Mouse (Mus musculus) limb, embryonic 12.5 days (tissue): ENCODE measurements at regions not wholly inside any gene's neighbourhood (a gene's known extent, or its start where the extent isn't known, plus 50 kb on each side); places are given as distances from the start of the nearest gene placed in this dataset.

Experiments
- ATAC-seq: fragments of 200-750 bp; cut with Nextera tagmentation; 2 replicates; pipeline ENCODE4 v1.8.0; 2017; ENCODE audit warnings: low read depth, moderate TSS enrichment; ENCODE audit not compliant: insufficient number of reproducible peaks, insufficient read depth, low FRiP score, low TSS enrichment
- H3K27ac ChIP-seq: fragments of 300-500 bp; sonication (generic); 2 replicates; pipeline ENCODE4 v1.5.1; 2016; ENCODE audit warnings: mild to moderate bottlenecking, moderate library complexity
- H3K27me3 ChIP-seq: fragments of 300-500 bp; sonication (generic); 2 replicates; pipeline ENCODE4 v1.6.1; 2016; ENCODE audit warnings: mild to moderate bottlenecking, moderate library complexity
- H3K36me3 ChIP-seq: fragments of 300-500 bp; sonication (generic); 2 replicates; pipeline ENCODE4 v1.6.1; 2016; ENCODE audit warnings: mild to moderate bottlenecking, moderate library complexity
- H3K4me1 ChIP-seq: fragments of 300-500 bp; sonication (generic); replicated peaks from 2 replicates; pipeline ENCODE4 v1.6.1; 2016
- H3K4me2 ChIP-seq: fragments of 300-500 bp; sonication (generic); 2 replicates; pipeline ENCODE4 v1.6.1; 2016; ENCODE audit warnings: mild to moderate bottlenecking, moderate library complexity
- H3K4me3 ChIP-seq: fragments of 300-500 bp; sonication (generic); replicated peaks from 2 replicates; pipeline ENCODE4 v1.5.1; 2016; ENCODE audit warnings: mild to moderate bottlenecking
- H3K9ac ChIP-seq: fragments of 300-500 bp; sonication (generic); replicated peaks from 2 replicates; pipeline ENCODE4 v1.6.1; 2016; ENCODE audit warnings: mild to moderate bottlenecking, moderate library complexity
- H3K9me3 ChIP-seq: fragments of 300-500 bp; sonication (generic); 2 replicates; pipeline ENCODE4 v1.6.1; 2016; ENCODE audit warnings: mild to moderate bottlenecking, moderate library complexity
- WGBS: fragments of 180-500 bp; shearing (Covaris S2); methylation state at CpG from one replicate; pipeline ENCODE4 v1.1.7; 2016; 5-methylcytosine and 5-hydroxymethylcytosine counted together

DNA sequence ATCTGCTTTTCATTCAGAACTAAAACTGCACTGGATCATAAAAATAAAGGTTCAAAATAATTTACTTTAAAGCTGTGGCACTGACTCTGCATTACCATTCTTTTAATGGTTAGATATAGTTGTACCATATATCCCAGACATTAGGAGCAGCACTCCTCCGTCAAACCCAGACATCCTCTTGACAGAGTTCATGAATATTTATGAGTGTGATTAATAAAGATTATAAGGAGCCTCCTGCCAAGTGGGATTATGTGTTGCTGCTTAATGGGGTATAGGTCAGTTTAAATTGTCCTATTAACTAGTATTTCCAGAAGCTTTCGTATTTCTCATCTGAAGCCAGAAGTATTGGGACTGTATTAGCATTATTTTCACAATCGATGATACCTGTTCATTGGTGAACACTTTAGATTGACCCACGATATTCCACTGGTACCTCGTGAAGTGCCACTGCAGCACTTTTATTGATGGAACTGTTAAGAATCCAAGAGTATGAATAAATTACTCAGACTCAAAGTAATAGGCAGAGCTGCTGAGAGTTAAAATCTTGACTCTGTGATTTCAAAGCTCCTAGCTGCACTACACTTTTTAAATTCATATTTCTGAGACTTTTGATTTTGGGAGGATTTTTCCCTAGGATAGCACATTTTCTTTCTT, 2983.8 kb upstream of the Lrrc6 start:
- H3K9me3 ChIP-seq = no peaks in the 10 kb centered on the region
- H3K27ac ChIP-seq = no peak overlapping the region
- H3K4me3 ChIP-seq = no peak overlapping the region
- H3K27me3 ChIP-seq = no peaks in the 10 kb centered on the region
- H3K36me3 ChIP-seq = no peaks in the 10 kb centered on the region
- no peak overlapping the region for H3K9ac ChIP-seq
- ATAC-seq = no peak
- 69% methylated on average over 5 of the region's 5 CpGs for WGBS
- no peaks in the 10 kb centered on the region for H3K4me1 ChIP-seq
- no peak overlapping the region for H3K4me2 ChIP-seq

DNA sequence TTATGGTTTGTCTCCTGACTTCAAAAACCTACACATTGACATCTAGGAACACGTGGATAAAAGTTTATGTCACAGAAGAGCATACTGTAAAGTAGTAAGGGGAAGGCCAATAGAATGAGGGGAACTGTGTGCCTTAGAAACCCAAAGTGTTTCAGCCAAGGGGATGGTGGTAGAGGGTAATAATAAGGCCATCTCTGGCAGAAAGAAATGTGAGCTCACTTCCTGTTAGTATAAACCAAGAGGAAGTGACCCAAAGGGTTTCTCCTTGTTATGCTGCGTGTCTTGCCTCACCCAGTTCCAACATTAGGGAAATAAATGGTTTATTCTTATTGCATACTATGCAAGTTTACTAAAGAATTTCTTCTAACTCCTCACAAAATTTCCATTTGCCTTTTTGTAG, 2982.4 kb upstream of the Lrrc6 start:
- no peak for ATAC-seq
- H3K9me3 ChIP-seq = no peaks in the 10 kb centered on the region
- no peak overlapping the region for H3K4me3 ChIP-seq
- H3K4me2 ChIP-seq = no peak overlapping the region
- H3K9ac ChIP-seq = no peak overlapping the region
- H3K4me1 ChIP-seq = no peaks in the 10 kb centered on the region
- 64% methylated on average over 2 of the region's 2 CpGs for WGBS
- H3K27me3 ChIP-seq = no peaks in the 10 kb centered on the region
- no peaks in the 10 kb centered on the region for H3K36me3 ChIP-seq
- no peak overlapping the region for H3K27ac ChIP-seq

DNA sequence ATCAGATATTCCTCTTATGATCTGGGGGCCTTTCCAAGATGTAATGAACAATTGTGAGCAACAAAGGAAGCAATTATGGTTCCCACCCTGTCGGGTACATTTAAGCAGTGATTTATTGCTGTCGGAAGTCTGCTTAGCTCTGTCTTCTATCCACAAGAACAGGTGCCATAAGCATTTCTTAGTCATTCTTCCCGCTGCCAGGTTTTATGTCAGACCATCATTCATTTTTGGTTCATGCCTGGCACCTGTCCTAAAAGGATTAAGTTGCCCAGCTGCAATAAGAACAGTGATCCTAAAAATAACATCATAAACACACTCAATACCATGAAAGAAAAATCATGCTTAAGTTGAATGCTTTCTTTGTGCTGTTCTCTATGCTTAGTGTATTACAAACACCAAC, 2980.4 kb upstream of the Lrrc6 start:
- no peak overlapping the region for H3K9ac ChIP-seq
- no peak overlapping the region for H3K4me2 ChIP-seq
- H3K4me3 ChIP-seq = no peak overlapping the region
- 57% methylated on average over 3 of the region's 3 CpGs for WGBS
- H3K27ac ChIP-seq = no peak overlapping the region
- H3K9me3 ChIP-seq = no peaks in the 10 kb centered on the region
- no peaks in the 10 kb centered on the region for H3K4me1 ChIP-seq
- ATAC-seq = peak; percentile 47; the same call in 1 of the 2 replicates
- H3K36me3 ChIP-seq = no peaks in the 10 kb centered on the region
- no peaks in the 10 kb centered on the region for H3K27me3 ChIP-seq

DNA sequence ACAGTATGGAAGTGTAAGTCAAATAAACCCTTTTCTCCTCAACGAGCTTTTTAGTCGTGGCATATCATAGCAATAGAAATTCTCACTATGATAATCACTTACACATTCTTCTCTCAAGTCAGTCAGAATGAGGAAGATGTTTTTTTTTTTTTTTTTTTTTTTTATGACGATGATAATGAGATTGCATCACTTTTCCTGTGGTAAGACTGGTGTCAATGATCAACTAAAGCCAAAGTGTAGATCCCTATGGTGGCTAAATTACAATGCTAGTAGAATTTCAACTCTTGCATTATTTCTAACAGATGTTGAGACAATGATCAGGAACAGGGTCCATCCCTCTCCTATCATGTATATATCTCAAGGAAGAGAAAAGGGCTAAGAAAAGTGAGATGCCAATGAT, 2976.3 kb upstream of the Lrrc6 start:
- no peak overlapping the region for H3K4me3 ChIP-seq
- no peak overlapping the region for H3K9ac ChIP-seq
- H3K9me3 ChIP-seq = no peaks in the 10 kb centered on the region
- no peaks in the 10 kb centered on the region for H3K36me3 ChIP-seq
- no peak overlapping the region for H3K27ac ChIP-seq
- no peak for ATAC-seq
- H3K27me3 ChIP-seq = no peaks in the 10 kb centered on the region
- H3K4me1 ChIP-seq = no peaks in the 10 kb centered on the region
- WGBS = 72% methylated on average over 3 of the region's 3 CpGs
- H3K4me2 ChIP-seq = no peak overlapping the region

DNA sequence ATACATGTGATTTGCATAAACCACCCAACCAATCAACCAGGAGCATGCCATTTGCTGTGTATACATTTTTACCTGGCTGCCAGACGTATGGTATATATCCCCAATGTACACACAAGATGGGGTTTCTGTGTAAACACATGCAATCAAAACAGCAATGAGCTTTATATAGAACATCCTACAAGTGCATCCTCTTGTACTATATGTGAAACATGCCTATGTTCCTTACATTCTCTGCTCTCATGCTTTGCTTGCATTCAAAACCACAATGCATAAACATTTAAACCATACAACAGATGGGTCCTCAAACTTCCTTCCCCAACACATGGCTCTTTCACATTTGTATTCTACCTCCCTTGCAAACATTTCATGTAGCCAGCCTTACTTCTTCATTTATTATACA, 2968.9 kb upstream of the Lrrc6 start:
- Histone ChIP-seq H3K27me3 (no peaks in the 10 kb centered on the region), H3K9ac (no peak overlapping the region), H3K9me3 (no peaks in the 10 kb centered on the region), H3K4me1 (no peaks in the 10 kb centered on the region), H3K36me3 (no peaks in the 10 kb centered on the region), H3K4me2 (no peak overlapping the region), H3K4me3 (no peak overlapping the region), H3K27ac (no peak overlapping the region)
- no peak for ATAC-seq
- 76% methylated on average over 1 of the region's 1 CpGs for WGBS

DNA sequence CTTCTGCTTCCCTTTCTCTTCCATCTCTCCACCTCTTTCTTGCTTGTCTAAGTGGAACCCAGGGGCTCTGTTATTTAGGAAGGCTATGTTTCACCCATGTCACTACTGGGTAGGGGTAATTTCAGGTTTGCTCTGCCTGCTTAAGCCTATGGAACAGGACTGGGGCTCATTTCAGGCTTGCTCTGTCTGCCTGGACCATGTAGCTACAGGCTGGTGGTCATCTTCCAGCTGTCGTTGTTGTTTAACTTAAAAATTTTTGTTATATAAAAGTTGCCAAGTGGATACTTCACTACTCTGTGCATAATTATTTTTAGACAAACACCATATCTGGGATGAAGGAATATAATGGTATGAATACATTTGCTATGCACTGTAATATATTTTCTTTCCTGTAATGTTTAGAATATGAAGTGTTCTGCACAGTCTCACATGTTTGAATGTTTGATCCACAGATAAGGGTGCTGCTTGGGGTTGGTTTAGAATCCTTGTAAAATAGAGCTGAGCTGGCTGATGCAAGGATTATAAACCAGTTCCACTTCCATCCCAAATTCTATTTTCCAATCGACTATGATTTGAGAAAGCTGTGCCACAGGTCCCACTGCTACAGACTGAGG, 2960.0 kb upstream of the Lrrc6 start:
- Histone ChIP-seq H3K4me2 (no peak overlapping the region), H3K36me3 (no peaks in the 10 kb centered on the region), H3K9ac (no peak overlapping the region), H3K27ac (no peak overlapping the region), H3K4me1 (no peaks in the 10 kb centered on the region), H3K9me3 (no peaks in the 10 kb centered on the region), H3K4me3 (no peak overlapping the region), H3K27me3 (no peaks in the 10 kb centered on the region)
- ATAC-seq = no peak
- 88% methylated on average over 2 of the region's 2 CpGs for WGBS

DNA sequence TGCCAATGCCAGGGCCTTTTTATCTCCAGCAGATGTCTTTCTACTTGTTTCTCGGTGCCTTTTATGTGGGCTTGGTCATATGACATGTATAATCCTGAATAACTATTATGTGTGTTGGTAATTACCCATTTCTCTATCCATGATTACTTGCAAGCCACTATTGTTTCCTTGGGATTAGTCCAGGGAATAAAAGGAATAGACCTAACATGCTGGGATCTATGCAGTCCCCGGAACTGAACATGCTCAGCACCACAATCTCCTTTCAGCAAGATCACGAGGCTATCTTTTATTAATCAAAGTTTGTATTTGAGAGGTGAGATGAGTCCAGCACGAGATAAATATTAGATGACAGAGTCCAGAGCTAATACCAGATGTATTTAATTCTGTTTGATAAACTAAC, 2956.8 kb upstream of the Lrrc6 start:
- Histone ChIP-seq H3K27me3 (no peaks in the 10 kb centered on the region), H3K36me3 (no peaks in the 10 kb centered on the region), H3K4me3 (no peak overlapping the region), H3K4me2 (no peak overlapping the region), H3K27ac (no peak overlapping the region), H3K4me1 (no peaks in the 10 kb centered on the region), H3K9me3 (no peaks in the 10 kb centered on the region), H3K9ac (no peak overlapping the region)
- 81% methylated on average over 4 of the region's 4 CpGs for WGBS
- no peak for ATAC-seq

DNA sequence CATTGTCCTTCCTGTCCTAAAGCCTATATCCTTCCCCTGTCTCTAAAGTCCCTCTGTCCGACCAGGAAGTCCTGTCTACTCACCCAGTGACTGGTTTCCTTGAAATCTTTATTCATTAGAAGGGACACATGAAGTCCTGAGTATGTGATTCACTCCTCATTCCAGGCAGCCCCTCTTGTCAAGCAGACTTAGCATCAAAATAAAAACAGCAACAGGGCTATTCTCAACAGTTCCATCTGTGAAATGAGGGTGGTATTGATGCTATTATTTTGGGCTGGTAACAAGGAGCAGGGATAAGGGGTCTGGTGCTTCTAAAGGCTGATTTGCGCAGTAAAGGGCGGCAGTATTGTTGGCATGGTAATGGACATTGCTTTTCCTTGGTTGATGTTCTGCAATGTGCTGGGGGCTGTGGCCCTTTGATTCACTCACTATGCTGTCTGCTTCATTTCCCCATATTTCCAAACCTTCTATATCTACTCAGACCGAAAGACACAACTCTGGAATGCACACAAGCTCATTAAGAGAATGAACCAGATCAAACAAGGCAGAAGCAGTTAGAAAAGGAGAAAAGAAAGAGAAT, 2955.6 kb upstream of the Lrrc6 start:
- Histone ChIP-seq H3K9ac (no peak overlapping the region), H3K4me3 (no peak overlapping the region), H3K27me3 (no peaks in the 10 kb centered on the region), H3K4me1 (no peaks in the 10 kb centered on the region), H3K9me3 (no peaks in the 10 kb centered on the region), H3K4me2 (no peak overlapping the region), H3K27ac (no peak overlapping the region), H3K36me3 (no peaks in the 10 kb centered on the region)
- WGBS = 81% methylated on average over 4 of the region's 4 CpGs
- ATAC-seq = no peak

DNA sequence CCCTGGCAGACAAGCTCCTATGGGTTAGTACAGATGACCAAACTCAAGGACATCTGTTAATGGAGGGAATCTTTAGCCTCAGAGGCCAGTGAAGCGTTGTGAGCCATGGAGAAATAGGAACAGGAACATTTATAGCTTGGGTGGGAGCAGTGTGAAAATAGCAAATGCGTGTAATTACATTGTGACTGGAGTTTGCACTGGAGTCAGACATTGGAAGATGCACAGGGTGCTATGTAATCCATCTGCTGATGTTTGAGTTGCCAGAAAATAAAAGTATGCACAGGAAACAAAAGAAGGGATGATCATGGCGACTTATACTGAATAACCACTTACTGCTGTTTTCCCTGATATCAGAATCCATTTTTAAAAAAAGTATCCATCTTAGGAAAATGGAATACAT, 2940.3 kb upstream of the Lrrc6 start:
- ATAC-seq = no peak
- H3K9ac ChIP-seq = no peak overlapping the region
- no peak overlapping the region for H3K4me2 ChIP-seq
- no peaks in the 10 kb centered on the region for H3K4me1 ChIP-seq
- no peak overlapping the region for H3K27ac ChIP-seq
- no peak overlapping the region for H3K4me3 ChIP-seq
- H3K27me3 ChIP-seq = no peaks in the 10 kb centered on the region
- H3K9me3 ChIP-seq = no peaks in the 10 kb centered on the region
- no peaks in the 10 kb centered on the region for H3K36me3 ChIP-seq
- WGBS = 82% methylated on average over 3 of the region's 3 CpGs

DNA sequence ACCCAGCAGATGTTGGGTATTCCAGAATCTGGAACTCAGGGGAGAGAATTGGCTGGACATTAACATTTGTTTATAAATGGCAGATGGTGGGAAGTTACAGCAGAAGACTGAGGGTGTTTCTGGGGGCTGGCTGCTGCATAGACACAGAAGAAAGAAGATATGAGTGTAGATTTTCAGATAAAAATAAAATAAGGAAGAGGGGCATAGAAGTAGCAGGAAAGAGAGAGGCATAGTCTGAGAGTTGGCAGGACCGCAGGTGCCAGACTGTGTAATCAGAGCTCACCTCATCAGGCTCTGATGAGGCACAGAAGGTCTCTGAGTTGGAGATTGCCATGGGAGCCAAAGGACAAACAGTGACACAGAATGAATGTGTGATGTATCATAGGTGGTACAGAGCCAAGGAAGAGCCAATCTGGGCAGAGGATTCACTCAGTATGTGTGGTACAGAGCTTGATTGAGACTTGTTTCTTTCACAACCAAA, 2912.9 kb upstream of the Lrrc6 start:
- no peaks in the 10 kb centered on the region for H3K36me3 ChIP-seq
- H3K9me3 ChIP-seq = no peaks in the 10 kb centered on the region
- H3K4me2 ChIP-seq = no peak overlapping the region
- WGBS = 80% methylated on average over 1 of the region's 1 CpGs
- H3K9ac ChIP-seq = no peak overlapping the region
- H3K4me1 ChIP-seq = no peaks in the 10 kb centered on the region
- H3K27ac ChIP-seq = no peak overlapping the region
- H3K27me3 ChIP-seq = no peaks in the 10 kb centered on the region
- ATAC-seq = no peak
- no peak overlapping the region for H3K4me3 ChIP-seq

DNA sequence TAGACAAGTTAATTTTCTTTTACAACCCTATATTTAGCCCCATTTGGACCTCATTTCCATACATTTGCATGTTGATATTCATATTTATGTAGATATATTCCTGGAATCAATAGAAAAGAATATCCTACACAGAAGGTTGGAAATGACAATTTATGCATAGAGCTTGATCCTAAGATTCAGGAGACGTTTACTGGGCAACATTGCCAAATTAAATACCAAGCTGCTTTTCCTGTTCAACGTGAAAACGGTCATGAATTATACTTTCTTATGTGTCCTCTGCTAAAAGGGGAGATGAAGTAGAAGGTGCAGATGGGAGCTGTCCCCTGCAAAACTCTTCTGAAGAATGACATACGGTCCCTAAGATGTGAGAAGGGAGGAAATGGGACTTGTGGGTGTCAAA, 2888.9 kb upstream of the Lrrc6 start:
- WGBS = 89% methylated on average over 4 of the region's 4 CpGs
- Histone ChIP-seq H3K4me2 (no peak overlapping the region), H3K27me3 (no peaks in the 10 kb centered on the region), H3K9me3 (no peaks in the 10 kb centered on the region), H3K9ac (no peak overlapping the region), H3K4me1 (no peaks in the 10 kb centered on the region), H3K4me3 (no peak overlapping the region), H3K36me3 (no peaks in the 10 kb centered on the region), H3K27ac (no peak overlapping the region)
- no peak for ATAC-seq

DNA sequence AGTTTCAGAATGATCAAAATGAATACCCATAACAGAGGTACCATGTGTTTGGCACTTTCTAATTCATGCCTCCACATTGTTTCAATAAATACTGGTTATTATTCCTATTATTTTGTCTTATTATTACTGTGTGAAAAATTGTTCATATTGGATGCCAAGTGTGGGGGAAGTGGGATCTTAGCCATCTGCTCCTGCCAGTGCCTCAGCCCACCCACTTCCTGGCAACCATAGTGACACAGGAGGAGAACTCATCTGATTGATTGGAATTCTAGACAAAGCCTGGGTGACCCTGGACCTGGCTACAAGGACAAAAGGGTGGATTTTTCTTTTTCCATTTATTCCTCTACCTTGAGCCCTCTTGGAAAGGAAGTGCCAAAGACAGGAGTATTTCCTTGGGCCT, 2886.8 kb upstream of the Lrrc6 start:
- ATAC-seq = no peak

More for the DNA sequence above, 2886.8 kb upstream of the Lrrc6 start:
- Histone ChIP-seq H3K27me3 (no peaks in the 10 kb centered on the region), H3K4me2 (no peak overlapping the region), H3K9me3 (no peaks in the 10 kb centered on the region), H3K9ac (no peak overlapping the region), H3K27ac (no peak overlapping the region), H3K4me3 (no peak overlapping the region), H3K4me1 (no peaks in the 10 kb centered on the region), H3K36me3 (no peaks in the 10 kb centered on the region)
